Mouse (Mus musculus) liver, postnatal 0 days (tissue): ENCODE results near the gene Pax7.

Experiments used
- CTCF ChIP-seq: sonication (generic); IDR thresholded peaks from 2 replicates; pipeline ENCODE4 v1.5.1; 2016; ENCODE audit warnings: antibody characterized with exemption, low read depth
- EP300 ChIP-seq: IDR thresholded peaks from 2 replicates; pipeline ENCODE4 v1.6.1; 2016; ENCODE audit warnings: antibody characterized with exemption, low read depth, mild to moderate bottlenecking

DNA sequence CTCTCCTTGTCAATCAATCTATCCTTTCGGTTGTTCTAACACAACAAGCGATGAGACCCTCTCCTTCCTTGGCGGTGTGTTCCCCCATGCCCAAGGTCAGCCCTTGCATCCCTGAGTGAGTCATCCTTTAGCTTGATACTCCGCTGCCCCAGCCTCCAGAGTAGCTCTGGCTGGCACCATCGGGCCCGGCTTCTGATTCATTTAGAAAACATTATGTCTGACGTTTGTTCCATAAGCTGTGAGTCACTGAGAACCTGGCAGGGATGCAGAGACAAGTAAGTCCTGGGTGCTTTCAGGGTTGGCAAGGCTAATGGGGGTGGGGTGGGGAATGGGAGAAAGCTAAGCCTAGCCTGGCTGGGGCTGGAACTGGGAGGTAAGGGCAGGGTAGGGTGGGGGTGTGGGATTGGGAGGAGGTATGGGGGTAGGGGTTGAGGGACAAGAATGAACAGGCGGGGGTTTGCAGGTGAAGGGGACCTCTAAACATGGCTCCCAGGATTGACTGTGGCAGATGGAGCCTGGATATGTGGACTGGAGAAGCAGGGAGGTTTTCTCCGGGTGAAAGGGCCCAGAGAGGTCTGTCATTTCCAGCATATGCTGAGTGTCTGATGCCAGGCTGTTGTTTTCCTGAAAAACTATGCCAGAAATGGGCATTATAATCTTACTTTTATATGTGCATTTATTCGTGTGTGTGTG lies 116.7 kb downstream of the Pax7 start:
- TF ChIP-seq CTCF (no peak), EP300 (no peak)
